Mouse (Mus musculus): ENCODE results near the gene Rad51b. TPM values are rescaled to one million over a fixed set of nuclear protein-coding genes. Genes with fewer than 3 reads are reported as not detected.

Rad51b gene
- total RNA-seq, 2 experiments from 2014 or later = 0.63 to 1.7 TPM

DNA sequence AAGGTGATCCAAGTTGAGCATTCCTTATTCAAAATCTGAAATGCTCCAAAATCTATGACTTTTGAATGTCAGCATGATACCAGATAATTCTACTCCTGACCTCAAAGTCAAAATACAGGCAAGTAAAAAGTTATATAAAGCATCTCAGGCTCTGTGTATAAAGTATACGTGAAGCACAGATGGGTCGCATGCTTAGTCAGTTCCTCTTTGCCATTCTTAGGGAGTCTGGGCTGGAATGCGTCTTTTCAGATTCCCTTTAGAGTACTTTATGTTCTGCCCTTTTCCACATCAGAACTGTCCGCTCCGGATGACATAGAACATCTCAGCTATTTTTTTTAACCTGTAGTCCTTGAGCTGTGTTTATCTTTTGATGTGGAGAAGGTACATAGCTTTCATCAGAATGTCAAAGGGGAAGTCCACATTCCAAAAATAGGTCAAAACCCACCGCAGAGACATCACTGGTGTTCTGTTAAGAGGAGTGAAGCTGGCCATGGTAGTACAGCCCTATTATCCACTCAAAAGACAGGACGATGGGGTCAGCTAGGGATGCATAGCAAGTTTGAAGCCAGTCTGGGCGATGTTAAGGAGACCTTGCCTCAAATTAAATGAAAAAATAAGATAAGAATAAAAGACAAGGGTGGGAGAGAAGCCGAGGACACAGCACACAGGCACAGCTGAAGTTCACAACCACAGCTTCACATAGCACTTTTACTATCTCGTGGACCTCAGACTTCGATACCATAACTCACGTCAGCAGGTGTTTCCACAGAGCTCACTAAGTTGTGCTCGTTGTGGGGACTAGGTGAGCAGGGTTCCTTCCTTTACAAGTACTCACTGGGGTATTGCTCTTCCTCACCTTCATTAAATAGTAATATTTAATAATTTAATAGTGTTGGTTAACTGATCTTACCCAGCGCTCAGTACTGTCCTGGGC is 395.1 kb downstream of the Rad51b start:
- no peak for DNase-seq

DNA sequence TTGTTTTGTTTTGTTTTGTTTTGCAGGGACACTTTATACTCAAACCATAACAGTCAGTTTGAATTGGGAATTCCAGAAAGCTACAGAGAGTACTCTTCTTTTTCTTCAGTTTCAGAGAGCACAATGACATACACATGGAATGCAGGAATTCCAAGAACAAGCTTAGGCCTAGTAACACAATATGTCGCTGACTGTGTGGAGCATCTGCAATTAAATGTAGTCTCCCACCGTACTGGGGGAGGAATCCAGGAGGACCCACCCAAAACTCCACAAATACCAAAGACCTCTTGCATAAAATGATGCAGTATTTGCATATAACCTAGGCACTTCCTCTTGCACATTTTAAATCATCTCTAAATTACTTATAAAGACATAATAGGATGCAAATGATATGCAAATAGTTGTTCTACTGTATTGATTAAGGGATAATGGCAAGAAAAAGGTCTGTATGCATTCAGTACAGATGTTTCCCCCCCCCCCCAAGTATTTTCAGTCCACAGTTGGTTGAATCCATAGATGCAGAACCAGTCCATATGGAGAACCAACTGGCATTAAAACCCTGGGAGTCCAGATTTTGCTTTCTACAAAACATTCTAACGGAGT is 398.9 kb downstream of the Rad51b start:
- no peak for DNase-seq

DNA sequence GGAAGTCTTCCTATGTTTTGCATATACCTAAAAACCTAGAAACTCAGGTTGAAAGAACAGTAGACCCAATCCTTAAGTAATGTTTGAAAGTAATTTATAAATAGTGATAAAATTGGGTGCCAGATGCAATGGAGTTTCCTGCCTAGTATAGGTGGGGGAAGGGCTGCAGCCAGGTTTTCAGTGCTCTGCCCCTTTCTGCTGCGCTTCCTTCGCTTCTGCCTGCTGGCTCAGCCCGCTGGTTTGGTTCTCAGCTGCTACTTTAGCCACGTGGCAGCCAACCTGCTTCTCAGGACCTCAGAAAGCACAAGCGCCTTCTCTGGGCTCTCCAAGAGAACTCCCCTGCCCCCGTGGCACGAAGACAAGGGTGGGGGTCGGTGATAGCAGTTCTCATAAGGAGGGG is 406.5 kb downstream of the Rad51b start:
- no peak for DNase-seq

DNA sequence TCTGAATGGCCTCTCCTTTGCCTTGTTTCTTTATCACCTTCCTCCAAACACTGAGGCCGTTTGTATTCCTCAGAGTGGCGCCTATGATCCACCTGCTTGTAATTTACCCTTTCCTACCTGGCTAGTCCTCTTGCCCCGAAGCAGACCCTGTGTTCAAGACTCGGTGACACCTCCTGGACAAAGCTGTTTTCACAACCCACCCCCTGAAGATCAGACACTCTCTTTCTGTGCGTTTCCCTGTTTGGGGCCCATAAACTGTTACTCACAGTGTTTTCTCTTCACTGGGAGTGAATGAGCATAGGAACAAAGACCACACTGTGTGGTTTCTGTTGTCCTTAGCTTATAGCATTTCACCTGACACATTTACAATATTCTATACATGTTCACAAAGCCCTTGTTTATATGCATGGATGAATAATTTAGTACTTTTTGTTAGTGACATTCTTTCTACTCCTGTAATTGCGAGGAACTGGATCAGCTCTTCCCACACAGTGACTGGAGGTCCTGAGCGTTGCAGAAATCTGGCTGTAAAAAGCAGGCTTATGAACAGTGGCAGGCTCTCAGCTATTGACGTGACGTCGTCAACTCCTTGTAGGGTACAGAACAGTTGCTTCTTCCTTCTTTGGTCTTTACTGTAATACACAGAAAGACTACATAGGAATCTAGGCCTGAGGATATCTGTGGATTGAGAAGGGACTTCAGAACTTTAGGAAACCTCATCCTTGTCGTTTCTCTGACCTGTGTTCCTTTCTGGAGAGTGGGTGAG is 408.6 kb downstream of the Rad51b start:
- no peak for DNase-seq

DNA sequence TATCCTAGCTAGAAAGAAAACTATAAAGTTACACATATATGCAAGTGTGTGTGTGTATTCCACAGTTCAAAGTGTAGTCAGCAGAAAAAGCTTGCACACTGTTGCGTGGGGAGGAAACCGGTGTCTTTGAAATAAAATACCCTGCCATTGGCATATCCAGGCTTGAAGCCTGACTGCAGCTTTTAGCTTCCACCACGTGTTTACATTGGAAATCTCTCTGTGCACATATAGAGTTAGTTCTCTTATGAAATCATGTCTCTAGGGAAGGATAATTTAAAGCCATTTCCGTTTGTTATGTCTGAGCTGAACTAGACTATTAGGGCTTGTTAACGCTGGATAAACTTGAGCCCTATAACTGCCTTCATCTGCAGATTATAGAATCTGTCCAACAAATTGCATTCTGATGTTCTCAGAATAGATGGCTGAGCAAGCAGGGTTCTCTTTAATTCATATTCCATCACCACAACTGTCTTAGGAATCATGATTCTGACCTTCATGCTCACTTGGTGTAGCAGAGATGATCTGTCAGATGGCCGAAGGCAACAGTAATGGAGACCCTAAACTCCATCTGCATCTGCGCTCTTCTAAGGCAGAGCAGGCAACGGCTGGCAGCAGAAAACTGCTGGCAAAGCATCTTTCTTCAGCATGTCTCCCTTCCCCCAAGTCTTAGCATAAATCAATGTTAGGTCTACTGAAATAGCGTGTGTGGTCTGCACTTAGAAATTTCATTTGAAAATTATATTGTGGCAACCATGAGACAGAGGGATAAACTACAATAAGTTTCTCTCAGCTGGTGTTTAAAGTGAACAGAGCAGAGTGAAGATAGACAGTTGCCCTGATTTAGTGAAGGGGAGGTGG is 410.7 kb downstream of the Rad51b start:
- DNase-seq = no peak

DNA sequence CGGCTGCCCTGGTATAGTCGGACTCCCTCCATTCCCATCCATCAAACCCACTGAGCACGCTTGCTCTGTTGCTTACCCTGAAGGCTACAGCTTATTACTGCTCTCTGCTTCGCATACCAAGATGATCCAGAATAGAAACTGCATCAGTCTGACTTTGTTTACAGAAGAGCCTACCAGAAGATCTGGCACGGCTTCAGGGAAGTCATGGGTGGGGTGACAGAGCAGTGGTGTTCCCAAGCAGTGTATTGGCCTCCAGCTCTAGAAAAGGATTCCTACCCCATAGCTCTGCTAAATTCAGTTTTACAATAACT is 411.3 kb downstream of the Rad51b start:
- no peak for DNase-seq

DNA sequence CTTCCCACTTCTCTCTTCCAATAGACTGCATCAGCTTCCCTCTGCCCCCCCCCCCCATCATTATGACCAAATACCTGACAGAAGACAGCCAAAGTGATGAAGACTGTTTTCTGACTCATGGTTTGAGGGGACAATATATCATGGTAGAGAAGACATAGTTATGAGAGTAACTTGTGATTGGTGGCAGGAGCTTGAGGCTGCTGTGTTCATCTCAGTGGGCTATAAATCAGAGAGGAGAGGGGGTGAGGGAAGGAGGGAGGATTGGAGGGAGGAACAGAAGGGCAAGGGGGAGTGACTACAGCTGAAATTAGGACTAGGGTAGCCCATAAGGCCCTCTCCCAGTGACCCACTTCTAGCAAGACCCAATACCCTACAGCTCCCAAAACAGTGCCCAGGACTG is 416.2 kb downstream of the Rad51b start:
- DNase-seq = no peak

DNA sequence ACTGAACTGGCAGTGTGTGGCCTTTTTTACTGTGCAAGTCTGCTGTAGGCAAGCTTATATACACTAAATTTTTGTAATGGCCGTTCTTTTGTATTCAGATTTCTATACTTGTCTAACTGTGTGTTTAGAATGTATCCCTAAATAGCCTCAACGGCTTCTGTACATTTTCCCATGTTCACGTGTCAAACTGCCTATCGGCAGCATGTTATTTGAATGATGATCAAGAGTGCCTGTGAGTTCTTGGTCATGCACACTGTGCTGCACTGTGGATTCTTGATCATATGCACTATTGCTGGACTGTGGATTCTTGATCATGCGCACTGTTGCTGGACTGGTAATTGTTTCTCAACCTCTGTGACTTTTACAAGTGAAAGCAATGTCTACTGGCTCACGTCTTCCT is 417.4 kb downstream of the Rad51b start:
- no peak for DNase-seq

DNA sequence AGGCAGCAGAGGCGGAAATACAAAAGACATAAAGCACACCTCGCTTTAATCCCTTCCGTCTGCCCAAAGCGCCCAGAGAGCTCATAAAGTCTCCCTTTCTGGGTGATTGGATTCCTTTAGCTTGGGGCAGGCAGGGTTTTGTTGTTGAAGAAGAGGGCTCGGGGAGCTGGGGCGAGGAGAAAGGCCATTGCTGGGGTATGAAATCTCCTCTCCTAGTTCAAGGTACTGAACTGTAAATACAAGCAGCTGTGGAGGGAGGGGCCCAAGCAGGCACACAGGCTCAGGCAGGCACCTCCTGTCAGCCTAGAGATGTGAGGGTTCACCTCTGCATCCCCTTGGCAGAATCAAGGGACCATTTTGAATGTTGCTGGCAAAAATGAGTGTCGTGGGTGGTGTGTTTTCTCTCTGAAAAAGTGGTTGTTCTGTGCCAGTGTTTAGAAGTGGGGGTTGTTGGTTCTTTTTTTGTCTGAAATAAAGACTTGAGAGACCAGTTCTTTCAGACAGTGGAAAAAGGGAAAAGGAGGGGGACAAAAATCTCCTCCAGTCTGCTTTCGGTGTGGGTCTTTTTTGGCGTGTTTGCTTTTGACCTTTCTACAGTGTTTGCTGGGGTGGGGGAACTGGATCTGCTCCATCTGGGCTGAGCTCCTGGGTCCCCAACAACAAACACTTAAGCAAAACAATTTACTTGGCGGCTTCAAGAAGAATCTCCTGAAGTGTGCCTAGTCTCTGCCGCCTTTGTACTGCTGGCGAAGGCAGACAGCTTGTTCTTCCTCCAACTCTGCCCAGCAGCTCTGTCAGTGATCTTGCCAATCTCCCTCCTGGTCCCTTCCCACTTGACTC is 418.6 kb downstream of the Rad51b start:
- no peak for DNase-seq

DNA sequence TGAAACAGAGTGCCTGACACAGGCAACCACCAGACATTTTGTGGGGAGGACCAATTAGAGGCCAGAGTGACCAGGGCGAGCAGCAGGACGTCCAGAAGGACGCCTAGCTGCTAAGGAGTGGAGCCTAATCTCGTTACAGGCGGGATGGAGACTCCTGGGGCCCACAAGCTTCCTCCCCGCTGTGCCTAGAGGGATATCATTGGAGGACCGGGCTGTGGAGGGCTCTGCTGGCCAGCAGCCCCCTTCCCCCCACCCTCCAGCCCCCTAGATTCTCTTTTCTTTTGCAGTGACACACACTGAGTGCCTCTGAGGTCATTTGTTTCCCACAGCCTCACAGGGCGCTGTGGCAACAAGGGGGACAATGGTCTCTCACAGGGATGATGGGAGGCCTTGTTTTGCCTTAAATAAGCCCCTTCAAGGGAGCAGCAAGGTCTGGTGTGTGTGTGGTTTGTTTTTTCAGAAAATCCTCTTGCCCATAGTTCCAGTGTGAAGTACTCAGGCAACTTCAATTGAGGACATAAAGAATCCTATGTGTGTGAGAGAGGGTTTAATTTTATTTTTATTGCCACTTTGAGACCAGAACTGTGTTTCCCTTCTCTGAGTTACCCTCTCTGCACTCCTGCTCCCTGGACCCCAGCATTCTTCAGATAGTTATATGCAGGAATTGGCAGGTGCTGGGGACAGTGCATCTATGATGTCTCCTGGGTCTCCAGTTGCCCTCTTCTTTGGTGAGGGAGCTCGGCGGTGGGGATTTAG is 422.2 kb downstream of the Rad51b start:
- DNase-seq = no peak

DNA sequence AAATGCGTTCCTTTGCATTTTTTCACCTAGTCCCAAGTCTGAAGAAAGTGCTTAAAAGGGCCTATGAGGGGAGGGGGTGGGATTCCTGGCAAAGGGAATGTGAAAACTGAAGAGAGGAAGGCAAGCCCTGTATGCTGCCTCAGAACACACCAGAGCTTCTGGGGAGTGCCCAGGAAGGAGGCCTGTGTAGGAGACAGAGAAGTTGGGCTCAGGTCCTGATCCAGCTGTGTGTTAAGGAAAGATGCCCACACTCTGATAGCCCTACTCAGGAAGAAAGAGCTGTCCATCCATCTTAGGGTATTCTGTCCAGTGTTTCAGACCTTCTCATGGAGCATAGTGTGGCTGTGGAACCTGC is 422.7 kb downstream of the Rad51b start:
- no peak for DNase-seq

DNA sequence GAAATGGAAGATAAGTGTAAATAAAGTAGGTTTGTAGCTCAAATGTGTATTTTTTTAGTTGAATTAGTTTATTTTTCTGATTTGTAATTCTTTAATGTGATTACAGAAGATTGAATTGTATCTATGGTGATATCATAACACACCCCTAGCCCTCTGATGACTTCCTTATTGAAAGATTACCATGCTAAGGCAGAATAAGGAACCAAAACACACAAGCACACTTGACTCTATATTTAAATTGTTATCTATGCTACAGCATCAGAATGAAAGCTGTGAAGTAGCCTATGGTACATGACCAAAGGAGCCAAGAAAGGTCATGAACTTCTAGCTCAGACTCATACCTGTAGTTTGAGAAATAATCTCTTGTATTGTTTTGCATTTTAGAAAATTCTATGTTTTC is 427.8 kb downstream of the Rad51b start:
- DNase-seq = no peak

DNA sequence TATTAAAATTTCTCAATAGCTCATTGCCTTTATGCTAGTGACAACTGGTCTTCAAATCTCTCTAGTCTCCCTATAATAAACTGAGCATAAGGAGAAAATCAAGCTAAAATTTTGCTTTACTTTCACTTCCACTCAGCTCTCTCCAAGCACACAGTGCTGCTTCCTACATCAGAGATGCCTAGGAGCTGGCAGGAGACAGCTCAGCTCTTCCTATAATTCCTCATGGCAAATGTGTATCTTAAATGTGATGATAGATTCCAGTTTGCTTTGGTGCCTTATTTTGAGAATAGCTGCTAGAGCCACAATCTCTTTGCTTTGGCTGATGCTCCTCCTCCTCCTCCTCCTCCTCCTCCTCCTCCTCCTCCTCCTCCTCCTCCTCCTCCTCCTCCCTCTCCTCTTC is 428.6 kb downstream of the Rad51b start:
- no peak for DNase-seq

DNA sequence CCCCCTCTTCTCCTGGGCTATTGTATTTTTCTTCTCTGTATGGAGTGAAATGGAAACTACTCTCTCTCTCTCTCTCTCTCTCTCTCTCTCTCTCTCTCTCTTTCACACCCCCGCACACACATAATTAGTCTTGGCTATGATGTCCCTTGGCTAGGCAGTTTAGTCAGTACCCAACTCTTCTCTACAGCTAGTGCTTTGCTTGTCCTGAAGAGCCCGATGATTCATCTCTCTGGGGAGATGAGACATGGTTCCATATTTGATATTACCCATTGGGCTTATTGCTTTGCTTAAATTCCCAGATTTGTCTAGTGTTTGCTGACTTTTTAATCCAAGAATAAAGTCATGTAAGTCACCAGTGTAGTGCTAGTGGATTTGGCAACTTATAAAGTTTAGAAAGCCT is 429.0 kb downstream of the Rad51b start:
- DNase-seq = no peak

DNA sequence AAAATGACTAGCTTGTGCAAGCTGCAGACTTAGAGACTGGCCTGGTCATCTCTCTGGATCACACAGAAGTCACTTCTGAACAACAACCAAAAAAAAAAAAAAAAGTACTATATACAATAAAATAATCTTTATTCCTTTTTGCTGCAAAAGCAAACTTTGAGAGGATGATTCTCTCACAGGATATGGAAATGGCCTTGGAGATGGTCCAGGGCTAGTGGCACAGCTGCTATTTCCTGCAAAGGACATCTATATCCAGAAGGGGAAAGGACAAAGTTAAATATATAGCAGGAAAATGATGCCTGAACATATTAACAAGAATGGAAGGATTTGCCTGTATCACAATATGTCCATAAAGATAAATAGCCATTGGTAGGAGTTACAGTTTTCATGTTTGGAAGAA is 429.9 kb downstream of the Rad51b start:
- no peak for DNase-seq

DNA sequence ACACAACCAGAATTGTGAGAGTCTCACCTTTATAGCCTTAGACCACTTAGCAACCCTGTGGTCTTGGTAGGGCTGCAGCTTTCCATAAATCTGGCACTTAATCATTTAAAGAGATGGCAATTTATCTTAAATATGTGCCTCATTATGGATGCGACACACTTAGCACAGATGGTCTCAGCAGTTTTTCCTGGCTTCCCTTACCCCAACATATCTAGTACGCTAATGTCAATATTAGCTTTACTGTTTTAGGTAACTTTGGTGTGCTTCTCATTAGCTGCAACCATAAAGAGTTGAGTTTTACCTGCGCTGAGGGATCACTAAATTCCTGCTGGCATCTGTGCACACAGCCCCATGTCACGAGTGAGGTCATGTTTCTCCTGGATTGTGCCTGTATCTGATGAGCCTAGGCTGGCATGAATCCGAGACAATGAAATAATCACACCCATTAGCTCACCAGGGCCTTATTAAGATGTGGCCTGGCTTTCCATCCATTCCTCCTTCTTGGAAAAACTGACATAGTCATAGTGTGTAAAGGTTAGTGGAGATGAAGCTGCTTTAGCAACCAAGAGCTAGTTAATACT is 432.9 kb downstream of the Rad51b start:
- no peak for DNase-seq

DNA sequence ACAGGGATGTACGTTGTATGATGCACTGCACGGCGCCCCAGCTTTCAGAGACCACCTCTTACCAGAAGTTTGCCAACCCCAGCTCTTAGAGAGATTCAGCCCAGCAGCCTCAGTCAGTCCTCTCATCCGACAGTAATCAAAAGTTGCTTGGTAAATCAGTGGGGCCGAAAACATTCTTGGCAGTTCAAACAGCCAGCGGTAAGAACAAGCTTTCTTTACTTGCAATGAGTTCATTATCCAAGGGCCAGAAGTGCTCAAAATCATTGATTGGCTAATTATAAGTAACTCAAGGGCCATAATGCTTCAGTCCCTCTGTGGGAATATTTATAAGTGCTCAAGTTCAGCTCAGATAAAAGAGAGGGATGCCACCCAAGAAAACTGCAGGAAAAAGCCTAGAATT is 434.8 kb downstream of the Rad51b start:
- DNase-seq = no peak

DNA sequence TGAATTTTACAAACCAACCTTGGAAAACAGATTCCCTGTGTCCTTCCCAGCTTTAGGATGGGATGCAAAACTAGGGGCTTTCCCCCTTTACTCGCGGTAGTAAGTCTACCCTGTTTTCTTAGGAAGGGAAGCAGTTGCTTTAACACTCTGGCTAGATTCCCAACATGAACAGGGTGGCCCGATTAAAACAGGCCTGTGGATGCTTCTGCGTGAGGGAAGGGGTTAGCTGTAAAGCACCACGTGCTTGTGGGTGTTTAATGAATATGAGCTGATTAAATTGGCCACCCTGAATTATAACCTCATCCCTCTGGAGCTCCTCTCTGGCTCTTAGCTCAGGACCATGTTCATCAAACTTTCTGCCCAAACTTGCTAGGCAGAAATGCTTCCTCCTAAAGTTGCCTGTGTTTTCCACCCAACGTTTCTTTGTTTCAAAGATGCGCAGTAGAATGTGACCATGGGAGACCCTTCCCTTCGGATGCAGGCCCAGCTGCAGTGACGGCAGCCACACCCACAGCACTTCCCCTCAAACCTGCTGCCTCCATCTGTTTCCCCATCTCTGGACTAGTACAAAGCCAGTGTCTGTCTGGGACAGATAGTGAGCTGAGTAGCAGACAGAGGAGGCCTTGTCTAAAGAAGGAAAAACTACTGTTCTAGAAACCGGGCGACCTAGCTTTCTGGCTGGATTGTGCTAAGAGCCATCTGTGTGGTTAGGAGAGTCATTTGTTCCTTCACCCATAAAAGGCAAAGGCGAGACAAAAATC is 435.5 kb downstream of the Rad51b start:
- DNase-seq = no peak

DNA sequence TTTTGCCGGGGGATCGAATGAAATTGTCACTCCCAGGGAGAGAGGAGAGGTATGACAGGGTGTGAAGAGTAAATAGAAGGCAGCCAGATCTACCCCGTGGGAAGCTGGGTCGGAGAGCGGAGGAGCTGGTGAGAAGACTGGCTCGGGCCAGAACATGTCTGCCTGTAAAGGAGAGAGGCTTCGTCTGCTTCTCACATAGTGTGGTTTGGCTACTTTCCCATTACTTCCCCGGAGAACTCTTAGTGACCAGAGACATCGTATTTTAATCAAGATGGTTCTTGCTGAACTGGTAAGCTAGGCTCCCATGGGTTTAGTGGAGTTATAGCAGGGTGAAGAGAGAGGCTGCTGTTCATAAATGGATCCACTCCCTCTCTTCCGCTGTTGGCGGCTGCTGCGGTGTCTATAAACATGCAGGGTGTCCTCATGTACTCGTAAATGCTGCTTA is 438.3 kb downstream of the Rad51b start:
- no peak for DNase-seq

DNA sequence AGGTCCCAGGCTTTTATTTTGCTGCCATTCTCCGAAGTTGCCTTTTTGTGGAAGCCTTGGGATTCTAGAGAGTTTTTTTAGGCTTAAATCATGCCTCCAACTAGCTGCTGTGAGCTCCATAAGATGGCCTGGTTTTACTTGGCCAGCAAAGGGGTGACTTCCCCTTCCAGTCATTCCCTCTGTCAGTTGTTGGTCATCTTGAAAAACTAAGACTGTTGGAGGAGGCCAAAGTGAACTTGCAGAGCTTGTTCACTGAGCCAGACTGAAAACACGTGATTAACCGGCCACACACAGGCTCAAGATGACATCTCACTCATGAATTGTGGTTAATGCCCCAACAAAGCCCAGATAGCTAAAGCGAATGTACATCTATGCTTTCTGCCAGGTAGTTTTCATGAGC is 438.8 kb downstream of the Rad51b start:
- DNase-seq = no peak
